Mouse (Mus musculus): ENCODE measurements around the gene 4930404H24Rik.
A peak's percentile ranks its signal among the peaks of the same experiment; 100 is the strongest.

Gene 4930404H24Rik

GRCm38 (mm10) chr2:153529931-153530766 lies 37.6 kb downstream of the 4930404H24Rik start, which contains the start of gene Nol4l:
Nol4l (minus strand) TSS chr2:153529971.
- DNase-seq (ENCODE audit: low read depth, low spot score), result peak; percentile 56

GRCm38 (mm10) chr2:153530948-153531347 lies 38.4 kb downstream of the 4930404H24Rik start:
- DNase-seq (ENCODE audit: low read depth, low spot score), result peak; percentile 51

- no peak for DNase-seq (ENCODE audit: low read depth, low spot score)
Observed at GRCm38 (mm10) chr2:153533981-153534380, 41.4 kb downstream of the 4930404H24Rik start.

- DNase-seq (ENCODE audit: low read depth, low spot score), result no peak
Observed at GRCm38 (mm10) chr2:153538898-153539297, 46.3 kb downstream of the 4930404H24Rik start.

GRCm38 (mm10) chr2:153542936-153543668 lies 50.5 kb downstream of the 4930404H24Rik start:
- DNase-seq (ENCODE audit: low read depth, low spot score), result no peak
